Comparison of ENCODE assay signal across 35 mouse cellular contexts in genomic region chr6:147615306-147615705, GRCm38 (mm10).
"Had no signal": no experiment of that assay in that cellular context is flagged by ENCODE, and none has a peak within 500 bp of the region (broad histone marks: within the 10 kb centered on the region; RNA-seq: fewer than 3 reads in every experiment).

No protein-coding gene starts in this region.

- ATAC-seq: hindbrain, embryonic 16.5 days; hindbrain, postnatal 0 days; inflammation-experienced regulatory T-cells, adult 6 months; intestine, embryonic 15.5 days; intestine, embryonic 16.5 days; intestine, postnatal 0 days had no signal

- H3K9ac ChIP-seq: heart, embryonic 12.5 days; heart, embryonic 13.5 days; heart, embryonic 15.5 days; hindbrain, embryonic 12.5 days; hindbrain, embryonic 13.5 days; hindbrain, embryonic 14.5 days; hindbrain, embryonic 15.5 days; intestine, embryonic 15.5 days; kidney, embryonic 15.5 days had no signal

- H3K4me1 ChIP-seq: heart, embryonic 15.5 days; hindbrain, embryonic 10.5 days; hindbrain, embryonic 12.5 days; hindbrain, embryonic 13.5 days; hindbrain, embryonic 15.5 days; intestine, embryonic 15.5 days; kidney, embryonic 15.5 days had no signal

- H3K4me3 ChIP-seq: heart, embryonic 10.5 days; heart, embryonic 12.5 days; heart, embryonic 13.5 days; heart, embryonic 15.5 days; hindbrain, embryonic 10.5 days; hindbrain, embryonic 12.5 days; hindbrain, embryonic 13.5 days; hindbrain, embryonic 15.5 days; intestine, embryonic 15.5 days; kidney, embryonic 15.5 days; layer of hippocampus, adult 2 months had no signal

- H3K4me2 ChIP-seq: heart, embryonic 11.5 days; heart, embryonic 12.5 days; heart, embryonic 13.5 days; heart, embryonic 15.5 days; hindbrain, embryonic 12.5 days; hindbrain, embryonic 13.5 days; hindbrain, embryonic 14.5 days; hindbrain, embryonic 15.5 days; intestine, embryonic 15.5 days; kidney, embryonic 15.5 days had no signal

- H3K9me3 ChIP-seq: heart, embryonic 10.5 days; heart, embryonic 12.5 days; heart, embryonic 15.5 days; hindbrain, embryonic 10.5 days; hindbrain, embryonic 12.5 days; hindbrain, embryonic 13.5 days; hindbrain, embryonic 15.5 days; intestine, embryonic 15.5 days; kidney, embryonic 15.5 days had no signal

- DNase-seq: heart, postnatal 10 days; heart, postnatal 14 days; heart, postnatal 36 days; heart, postnatal 4 days; kidney, adult 11 months; kidney, adult 18-20 months; kidney, adult 2 months; kidney, adult 8-10 months; kidney, adult 9 months; kidney, postnatal 10 days; kidney, postnatal 14 days; kidney, postnatal 25 days; kidney, postnatal 36 days; kidney, postnatal 4 days; layer of hippocampus, adult 9-11 months; layer of hippocampus, postnatal 36 days had no signal

- H3K27me3 ChIP-seq: heart, embryonic 12.5 days; heart, embryonic 13.5 days; heart, embryonic 15.5 days; hindbrain, embryonic 12.5 days; hindbrain, embryonic 13.5 days; hindbrain, embryonic 15.5 days; intestine, embryonic 15.5 days; kidney, embryonic 15.5 days had no signal

- H3K27ac ChIP-seq: heart, embryonic 10.5 days; heart, embryonic 13.5 days; heart, embryonic 15.5 days; hindbrain, embryonic 10.5 days; hindbrain, embryonic 12.5 days; hindbrain, embryonic 13.5 days; hindbrain, embryonic 14.5 days; hindbrain, embryonic 15.5 days; hindbrain, postnatal 0 days; intestine, embryonic 15.5 days; kidney, embryonic 15.5 days; kidney, postnatal 0 days; layer of hippocampus, adult 2 months had no signal

- H3K36me3 ChIP-seq: heart, embryonic 15.5 days; hindbrain, embryonic 10.5 days; hindbrain, embryonic 12.5 days; hindbrain, embryonic 15.5 days; intestine, embryonic 15.5 days; kidney, embryonic 15.5 days had no signal
